Mouse (Mus musculus) testis, adult 2 months (tissue): Measurements from ENCODE around the gene Dtwd1. TPM values are rescaled to one million over a fixed set of nuclear protein-coding genes. Genes with fewer than 3 reads are reported as not detected.
"Not testable (repeated sequence)": the region's sequence is repeated elsewhere in the genome, so short reads cannot be mapped to it uniquely, and the experiment has no call there.

ENCODE experiments used
- H3K27ac ChIP-seq: fragments of 200-500 bp; 2 replicates; pipeline ENCODE4 v1.5.1; 2012; ENCODE audit warnings: low read depth, low read length; ENCODE audit not compliant: control insufficient read depth, insufficient read depth
- H3K27me3 ChIP-seq: fragments of 200-500 bp; 2 replicates; pipeline ENCODE4 v1.6.1; 2012; ENCODE audit warnings: mild to moderate bottlenecking, low read length, moderate library complexity; ENCODE audit not compliant: control insufficient read depth, insufficient read depth
- H3K36me3 ChIP-seq: fragments of 200-500 bp; 2 replicates; pipeline ENCODE4 v1.6.1; 2012; ENCODE audit warnings: mild to moderate bottlenecking, low read length; ENCODE audit not compliant: control insufficient read depth, insufficient read depth
- H3K4me1 ChIP-seq: fragments of 200-500 bp; 2 replicates; pipeline ENCODE4 v1.6.1; 2012; ENCODE audit warnings: low read length; ENCODE audit not compliant: control insufficient read depth, insufficient read depth
- H3K4me3 ChIP-seq: fragments of 200-500 bp; 2 replicates; pipeline ENCODE4 v1.5.1; 2012; ENCODE audit warnings: low read depth, mild to moderate bottlenecking, low read length, moderate library complexity, mixed read lengths; ENCODE audit not compliant: control insufficient read depth
- CTCF ChIP-seq: fragments of 200-500 bp; IDR thresholded peaks from 2 replicates; pipeline ENCODE4 v1.5.1; 2012; ENCODE audit warnings: low read depth, mild to moderate bottlenecking, inconsistent platforms, low read length, moderate library complexity; ENCODE audit not compliant: control insufficient read depth, insufficient read depth, insufficient replicate concordance
- POLR2A ChIP-seq: fragments of 200-500 bp; IDR thresholded peaks from 2 replicates; pipeline ENCODE4 v1.6.1; 2012; ENCODE audit warnings: low read depth, mild to moderate bottlenecking, inconsistent platforms, low read length, moderate library complexity; ENCODE audit not compliant: control insufficient read depth
- polyA plus RNA-seq: library from polyadenylated mRNA; depleted of rRNA; stranded (reverse); fragments of >200 nt; gene quantifications from 2 replicates; pipeline ENCODE4 v1.2.3, GENCODE M21; 2012; rRNA removed

The Dtwd1 gene
- polyA plus RNA-seq, 1 experiment: 5.3 TPM

DNA sequence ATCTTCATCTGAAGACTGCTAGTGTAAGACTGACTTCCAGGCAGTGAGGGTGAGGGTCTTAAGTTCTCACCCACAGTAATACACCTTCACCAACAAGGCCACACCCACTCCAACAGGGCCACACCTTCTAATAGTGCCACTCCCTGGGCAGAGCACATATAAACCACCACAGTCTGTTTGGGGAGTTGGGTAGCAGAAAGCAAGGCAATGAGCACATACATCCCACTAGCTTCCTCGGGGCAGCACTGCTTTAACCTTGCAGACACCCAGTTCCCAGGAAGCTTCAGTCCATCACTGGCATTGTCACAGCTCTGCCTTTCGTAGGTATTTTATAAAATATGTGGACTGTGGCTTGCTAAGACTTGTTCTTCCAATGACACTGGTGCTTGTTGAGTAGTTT is 40.2 kb downstream of the Dtwd1 start:
- no peak overlapping the region for H3K4me3 ChIP-seq
- no peaks in the 10 kb centered on the region for H3K27me3 ChIP-seq
- no peak for TF ChIP-seq CTCF
- no peak for TF ChIP-seq POLR2A
- H3K27ac ChIP-seq: no peak overlapping the region
- H3K36me3 ChIP-seq: no peaks in the 10 kb centered on the region
- H3K4me1 ChIP-seq: no peaks in the 10 kb centered on the region

DNA sequence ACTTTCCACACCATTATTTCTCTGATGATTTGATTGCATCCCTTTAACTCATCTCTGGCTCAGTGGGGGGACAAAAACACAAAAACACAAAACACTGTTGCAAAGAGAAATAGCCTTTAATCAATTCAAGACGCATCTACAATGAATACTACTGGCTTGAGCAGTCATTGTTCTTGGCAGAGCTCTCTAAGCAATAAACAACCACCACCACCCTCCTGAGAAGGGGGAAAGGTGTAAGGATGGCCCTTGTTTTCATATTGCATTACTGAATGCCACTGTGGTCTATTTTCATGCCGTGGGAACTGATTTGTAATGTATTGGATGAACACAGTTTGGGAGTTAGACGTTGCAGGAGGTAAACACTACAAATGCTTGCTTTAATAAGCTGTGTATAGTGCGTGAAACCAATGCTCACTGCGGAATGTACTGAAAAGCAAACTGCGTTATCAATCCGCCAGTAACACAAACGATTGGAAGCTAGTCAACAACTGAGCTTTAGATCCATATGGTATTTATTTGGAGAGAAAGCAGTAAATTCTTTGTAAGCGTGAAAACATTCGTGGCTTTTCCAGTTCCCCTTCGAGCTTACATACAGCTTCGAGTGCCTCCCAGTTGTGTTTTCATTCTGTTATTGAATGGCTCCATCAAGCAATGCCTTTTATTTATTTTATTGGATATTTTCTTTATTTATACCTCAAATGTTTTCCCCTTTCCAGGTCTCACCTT is 43.9 kb downstream of the Dtwd1 start:
- Histone ChIP-seq H3K4me1 (no peaks in the 10 kb centered on the region), H3K4me3 (no peak overlapping the region), H3K27ac (no peak overlapping the region), H3K27me3 (no peaks in the 10 kb centered on the region), H3K36me3 (no peaks in the 10 kb centered on the region)
- TF ChIP-seq POLR2A (no peak), CTCF (no peak)

DNA sequence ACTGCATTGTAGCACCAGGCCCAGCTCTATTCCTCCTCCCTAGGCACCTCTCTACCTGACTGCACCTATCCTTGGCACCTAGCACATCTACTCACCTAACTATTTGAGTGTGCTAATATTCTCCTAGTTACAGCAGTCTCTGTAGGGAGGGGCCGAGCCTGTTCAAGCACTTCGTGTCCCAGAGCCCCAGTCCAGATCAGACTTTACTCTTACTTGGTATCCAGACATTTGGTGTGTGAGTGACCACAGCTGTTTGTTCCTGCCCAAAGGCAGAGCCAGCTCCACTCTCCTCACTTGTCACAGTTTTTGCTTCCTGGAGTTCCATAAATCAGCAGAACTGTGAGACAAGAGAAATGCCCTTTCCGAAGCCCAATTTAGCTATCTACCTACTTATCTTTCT is 47.0 kb downstream of the Dtwd1 start:
- H3K27ac ChIP-seq: no peak overlapping the region
- TF ChIP-seq CTCF: no peak
- TF ChIP-seq POLR2A: no peak
- H3K36me3 ChIP-seq: no peaks in the 10 kb centered on the region
- no peaks in the 10 kb centered on the region for H3K4me1 ChIP-seq
- no peak overlapping the region for H3K4me3 ChIP-seq
- no peaks in the 10 kb centered on the region for H3K27me3 ChIP-seq

DNA sequence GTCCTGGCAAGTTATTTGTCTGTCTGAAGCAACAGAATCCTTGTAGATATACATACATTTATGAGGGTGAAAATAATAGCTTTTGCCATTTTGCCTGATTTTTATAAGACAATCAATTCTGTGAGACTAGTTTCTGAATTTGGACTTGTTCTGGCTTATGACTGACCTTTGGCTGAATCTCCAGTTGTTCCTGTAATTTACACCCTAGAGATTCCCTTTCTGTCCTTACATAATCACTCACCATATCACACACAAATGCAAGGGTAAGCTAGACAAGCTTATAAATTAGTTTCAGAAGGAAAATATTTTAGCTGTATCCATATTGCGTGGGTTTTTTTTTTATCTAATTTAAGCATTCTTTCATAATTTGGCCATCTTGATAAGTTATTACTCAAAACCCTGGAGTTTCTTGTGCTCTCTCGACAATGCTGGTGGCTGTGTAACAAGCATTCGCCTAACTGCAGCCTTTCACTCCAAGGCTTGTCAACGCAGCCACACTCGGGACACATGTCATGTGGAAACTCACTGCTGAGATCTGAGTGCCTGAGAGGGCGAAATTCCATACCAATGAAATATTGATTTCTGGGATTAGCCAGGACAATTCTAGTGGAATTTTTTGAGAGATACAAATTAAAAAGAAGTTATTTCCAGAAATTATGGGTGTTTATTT is 59.2 kb downstream of the Dtwd1 start:
- H3K4me1 ChIP-seq: no peaks in the 10 kb centered on the region
- H3K27ac ChIP-seq: no peak overlapping the region
- no peak overlapping the region for H3K4me3 ChIP-seq
- TF ChIP-seq CTCF (no peak), POLR2A (no peak)
- H3K27me3 ChIP-seq: no peaks in the 10 kb centered on the region
- H3K36me3 ChIP-seq: no peaks in the 10 kb centered on the region

DNA sequence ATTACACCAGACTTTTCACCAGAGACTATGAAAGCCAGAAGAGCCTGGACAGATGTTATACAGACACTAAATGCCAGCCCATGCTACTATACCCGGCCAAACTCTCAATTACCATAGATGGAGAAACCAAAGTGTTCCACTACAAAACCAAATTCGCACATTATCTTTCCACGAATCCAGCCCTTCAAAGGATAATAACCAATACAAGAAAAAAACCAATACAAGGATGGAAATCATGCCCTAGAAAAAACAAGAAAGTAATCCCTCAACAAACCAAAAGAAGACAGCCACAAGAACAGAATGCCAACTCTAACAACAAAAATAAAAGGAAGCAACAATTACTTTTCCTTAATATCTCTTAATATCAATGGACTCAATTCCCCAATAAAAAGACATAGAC is 62.9 kb downstream of the Dtwd1 start, which contains the start of gene Gm17555:
Gene Gm17555, plus strand, starts transcription at position 301 of the 400 bp plus-strand sequence.
- H3K4me1 ChIP-seq, H3K4me3 ChIP-seq, H3K36me3 ChIP-seq, H3K27me3 ChIP-seq, H3K27ac ChIP-seq: not testable (repeated sequence)

Other genes with a start within 250 kb of the Dtwd1 start
- 0.22 and 0.42 TPM in 2 replicates for gene Fgf7, start 117.5 kb upstream of the Dtwd1 start, polyA plus RNA-seq
- gene Fam227b, start 137 bp upstream of the Dtwd1 start, polyA plus RNA-seq: 20.5 and 24.6 TPM in 2 replicates
- not detected in 2 replicates for gene Gm17555, start 63.0 kb downstream of the Dtwd1 start, polyA plus RNA-seq